Comparison of ENCODE assay signal across 8 mouse cellular contexts in genomic region chr6:121017436-121018031, GRCm38 (mm10).
DNase-seq lines count a peak whose midpoint lies in the region; ATAC-seq lines count a peak whose summit lies in the region.

No protein-coding gene starts in this region.

- no peak for ATAC-seq in granulocyte monocyte progenitor cell, adult 5-6 weeks (replicated peaks; ENCODE audit: poor library complexity, severe bottlenecking)

- peak; percentile 12 to 14 for DNase-seq in spleen, adult 18-20 months
- no peak for DNase-seq in spleen, postnatal 10 days (ENCODE audit: low spot score in 2 of 2)
- peak; percentile 78 for DNase-seq in cerebellum, adult 8-10 months
- DNase-seq in heart, postnatal 4 days, result peak; percentile 74
- peak; percentile 43 for DNase-seq in ovary, postnatal 14 days (ENCODE audit: low spot score)
- DNase-seq in left cerebral cortex, adult 18-20 months (ENCODE audit: low spot score in 2 of 2), result no peak
- no peak for DNase-seq in layer of hippocampus, postnatal 10 days (ENCODE audit: low spot score in 2 of 2)

Comparison
In these comparisons a context has a peak if more than half of its experiments do, and no peak if none do; other contexts are left out.
1. DNase-seq: peak in spleen, adult 18-20 months (2 of 2), cerebellum, adult 8-10 months (single experiment), heart, postnatal 4 days (single experiment) and ovary, postnatal 14 days (single experiment); none in spleen, postnatal 10 days (0 of 2), left cerebral cortex, adult 18-20 months (0 of 2) and layer of hippocampus, postnatal 10 days (0 of 2).